8 mouse cellular contexts compared by ENCODE assay signal in the genomic region with DNA sequence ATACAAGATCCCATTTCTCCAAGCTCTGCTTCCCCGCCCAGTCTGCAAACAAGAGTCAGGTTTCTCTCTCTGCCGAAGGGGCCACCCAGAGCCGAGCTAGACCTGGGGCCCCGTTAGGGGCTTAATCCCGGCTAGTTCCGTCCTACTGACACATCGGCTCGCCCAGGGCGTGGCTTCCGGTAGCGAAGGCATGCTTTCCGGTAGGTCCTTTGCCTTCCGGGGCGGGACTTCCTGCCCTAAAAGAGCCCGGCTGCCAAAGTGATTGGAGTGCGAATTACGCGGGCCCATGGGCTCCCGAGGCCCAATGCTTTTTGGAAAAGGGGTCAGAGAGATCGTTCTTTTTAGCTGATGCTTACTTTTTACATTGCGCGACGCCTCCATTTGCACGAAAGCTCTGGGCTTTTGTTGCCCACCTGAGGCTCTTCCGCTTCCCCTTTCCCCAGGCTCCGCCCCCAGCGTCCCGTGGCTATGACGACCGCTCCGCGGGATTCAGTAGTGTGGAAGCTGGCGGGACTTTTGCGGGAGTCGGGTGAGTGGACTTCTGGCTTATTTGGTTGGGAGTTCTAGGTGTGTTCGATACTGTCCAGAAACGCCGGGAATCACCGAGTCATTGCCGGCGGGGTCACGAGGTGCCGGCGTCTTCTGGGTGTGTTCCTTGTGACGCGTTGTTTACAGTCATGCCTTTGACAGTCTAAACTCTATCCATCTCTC. TPM values are rescaled to one million over a fixed set of nuclear protein-coding genes. Genes with fewer than 3 reads are reported as not detected.
A peak's percentile ranks its signal among the peaks of the same experiment; 100 is the strongest.
DNase-seq lines count a peak whose midpoint lies in the region; ATAC-seq and TF ChIP-seq lines count a peak whose summit lies in the region.

A gene (plus strand): TSS at position 209 of the 711 bp plus-strand sequence.

- TF ChIP-seq POLR2A in bone marrow, adult 2 months (IDR thresholded peaks at IDR 0.05; ENCODE audit: borderline replicate concordance, control insufficient read depth, low read depth, low read length), result peak; percentile 71
- TF ChIP-seq POLR2A in limb, embryonic 14.5 days (IDR thresholded peaks at IDR 0.05; ENCODE audit: borderline replicate concordance, extremely low read depth, insufficient read depth, insufficient read length), result 0 out of 2 replicates have a peak, but pooled peaks have one; percentile 34

- peak within 1 kb of the TSS; percentile 81 for H3K27ac ChIP-seq in bone marrow, adult 2 months (ENCODE audit: control insufficient read depth, insufficient read depth, low read depth, low read length, poor library complexity)
- H3K27ac ChIP-seq in embryonic facial prominence, embryonic 15.5 days (replicated peaks), result peak within 1 kb of the TSS; percentile 99
- peak within 1 kb of the TSS; percentile 95 for H3K27ac ChIP-seq in limb, embryonic 14.5 days (replicated peaks; ENCODE audit: low read depth, low read length)
- H3K27ac ChIP-seq in midbrain, postnatal 0 days (ENCODE audit: low read depth, low read length), result peak within 1 kb of the TSS; percentile 76

- TF ChIP-seq CTCF in bone marrow, adult 2 months (IDR thresholded peaks at IDR 0.05; ENCODE audit: control insufficient read depth, insufficient read depth, low read length), result no peak
- TF ChIP-seq CTCF in midbrain, postnatal 0 days (IDR thresholded peaks at IDR 0.05), result no peak

- peak within 1 kb of the TSS; percentile 81 for H3K4me3 ChIP-seq in bone marrow, adult 2 months (replicated peaks; ENCODE audit: control insufficient read depth, low read depth, low read length)
- H3K4me3 ChIP-seq in embryonic facial prominence, embryonic 15.5 days (replicated peaks), result peak within 1 kb of the TSS; percentile 81
- peak within 1 kb of the TSS; percentile 70 for H3K4me3 ChIP-seq in limb, embryonic 14.5 days (replicated peaks; ENCODE audit: low read length)
- H3K4me3 ChIP-seq in midbrain, postnatal 0 days (ENCODE audit: low read depth, low read length), result peak within 1 kb of the TSS; percentile 69

- H3K4me1 ChIP-seq in bone marrow, adult 2 months (ENCODE audit: control insufficient read depth, insufficient read depth, low read length), result 0 out of 2 replicates have a peak, but pooled peaks cover 1% of the 10 kb centered on the region
- peaks cover 27% of the 10 kb centered on the region for H3K4me1 ChIP-seq in embryonic facial prominence, embryonic 15.5 days
- H3K4me1 ChIP-seq in limb, embryonic 14.5 days (ENCODE audit: control insufficient read depth, insufficient read depth, low read length), result peaks cover 18% of the 10 kb centered on the region
- H3K4me1 ChIP-seq in midbrain, postnatal 0 days (ENCODE audit: insufficient read depth, low read length), result no peaks in the 10 kb centered on the region

- H3K27me3 ChIP-seq in embryonic facial prominence, embryonic 15.5 days, result no peaks in the 10 kb centered on the region
- H3K27me3 ChIP-seq in limb, embryonic 14.5 days (ENCODE audit: control insufficient read depth, insufficient read depth, low read length), result no peaks in the 10 kb centered on the region
- H3K27me3 ChIP-seq in midbrain, postnatal 0 days (ENCODE audit: insufficient read depth, low read length), result no peaks in the 10 kb centered on the region

- peak within 1 kb of the TSS; percentile 21 for H3K9ac ChIP-seq in embryonic facial prominence, embryonic 15.5 days
- H3K9ac ChIP-seq in limb, embryonic 14.5 days (ENCODE audit: low read depth, low read length, severe bottlenecking), result peak within 1 kb of the TSS; percentile 49
- peak within 1 kb of the TSS; percentile 64 for H3K9ac ChIP-seq in midbrain, postnatal 0 days (replicated peaks; ENCODE audit: low read length, poor library complexity, severe bottlenecking)

- no peaks in the 10 kb centered on the region for H3K9me3 ChIP-seq in embryonic facial prominence, embryonic 15.5 days (replicated peaks)
- no peaks in the 10 kb centered on the region for H3K9me3 ChIP-seq in limb, embryonic 14.5 days (ENCODE audit: control insufficient read depth, low read length)
- H3K9me3 ChIP-seq in midbrain, postnatal 0 days (ENCODE audit: low read length), result no peaks in the 10 kb centered on the region

- peaks cover 6% of the 10 kb centered on the region for H3K36me3 ChIP-seq in embryonic facial prominence, embryonic 15.5 days
- H3K36me3 ChIP-seq in limb, embryonic 14.5 days (ENCODE audit: control insufficient read depth, insufficient read depth, low read length), result peaks cover 10% of the 10 kb centered on the region
- H3K36me3 ChIP-seq in midbrain, postnatal 0 days (ENCODE audit: insufficient read depth, low read length), result peaks cover 10% of the 10 kb centered on the region

- peak; percentile 94 for DNase-seq in 416B (ENCODE audit: low read depth)
- DNase-seq in heart, adult 8-10 months (ENCODE audit: low spot score), result peak; percentile 93
- peak; percentile 95 for DNase-seq in kidney, adult 9 months
- peak; percentile 99 for DNase-seq in limb, embryonic 14.5 days (ENCODE audit: low spot score)
- DNase-seq in midbrain, postnatal 0 days (ENCODE audit: low spot score), result peak; percentile 97
- DNase-seq in spleen, postnatal 14 days (ENCODE audit: low spot score in 2 of 2), result peak; percentile 73 to 84

- peak; percentile 94 for ATAC-seq in embryonic facial prominence, embryonic 15.5 days (ENCODE audit: insufficient number of reproducible peaks, low FRiP score, low TSS enrichment, low read depth)
- ATAC-seq in limb, embryonic 14.5 days (ENCODE audit: low FRiP score, low read depth), result peak; percentile 98
- peak; percentile 94 for ATAC-seq in midbrain, postnatal 0 days (ENCODE audit: low FRiP score)

- H3K4me2 ChIP-seq in embryonic facial prominence, embryonic 15.5 days (replicated peaks), result peak within 1 kb of the TSS; percentile 59
- H3K4me2 ChIP-seq in limb, embryonic 14.5 days (replicated peaks; ENCODE audit: low read depth, low read length, severe bottlenecking), result peak within 1 kb of the TSS; percentile 53
- H3K4me2 ChIP-seq in midbrain, postnatal 0 days (ENCODE audit: low read depth, low read length, poor library complexity, severe bottlenecking), result peak within 1 kb of the TSS; percentile 55

- WGBS in bone marrow, adult 2 months, result under 1% methylated on average over 46 of the region's 46 CpGs
- under 1% methylated on average over 46 of the region's 46 CpGs for WGBS in embryonic facial prominence, embryonic 15.5 days
- whole genome bisulfite sequencing in limb, embryonic 14.5 days, result under 1% methylated on average over 45 of the region's 46 CpGs
- 1% methylated on average over 46 of the region's 46 CpGs for WGBS in midbrain, postnatal 0 days

RNA-seq across cellular contexts. Expression of the gene that starts here (rescaled TPM):
- polyA plus RNA-seq in bone marrow, adult 2 months (2011; ENCODE audit: insufficient read depth, insufficient read length, low replicate concordance, missing spikeins), result 22.7 and 27.1 TPM in 2 replicates
- 19.7 and 21.1 TPM in 2 replicates for polyA plus RNA-seq in embryonic facial prominence, embryonic 15.5 days (2015; fragmentation: Nextera tagmentation; extraction: Ambion mirVana)
- total RNA-seq in heart, adult 8-10 months (2022), result 10 to 100 TPM in 3 of 4 experiments, 1 to 10 TPM in 1; 8.3 to 10.4 (median 10.3) TPM
- 37.2 and 53.6 TPM in 2 replicates for polyA plus RNA-seq in limb, embryonic 14.5 days (2012; rRNA removed)
- polyA plus RNA-seq in limb, embryonic 14.5 days (2014; fragmentation: Nextera tagmentation; extraction: Ambion mirVana), result 15.4 and 19.0 TPM in 2 replicates
- total RNA-seq in midbrain, postnatal 0 days (2014; rRNA removed), result 28.8 and 32.7 TPM in 2 replicates
- 15.6 and 16.9 TPM in 2 replicates for polyA plus RNA-seq in midbrain, postnatal 0 days (2015; fragmentation: Nextera tagmentation; extraction: Ambion mirVana)

Comparison
In these comparisons a context has a peak if more than half of its experiments do, and no peak if none do; other contexts are left out.
1. Peak in every context shown above with its lines: DNase-seq, ATAC-seq, H3K4me3 ChIP-seq and H3K27ac ChIP-seq.